Mouse (Mus musculus) lung, postnatal 0 days (tissue): ENCODE measurements around the gene Nosip. TPM values are rescaled to one million over a fixed set of nuclear protein-coding genes. Genes with fewer than 3 reads are reported as not detected.

Source experiments
- ATAC-seq: fragments of 200-750 bp; cut with Nextera tagmentation; 2 replicates; pipeline ENCODE4 v1.8.0; 2017; ENCODE audit warnings: moderate library complexity
- DNase-seq: peaks from one replicate; pipeline ENCODE4 v3.0.0-alpha.2; 2016; ENCODE audit warnings: low spot score
- H3K27ac ChIP-seq: fragments of 300-500 bp; sonication (generic); 2 replicates; pipeline ENCODE4 v1.5.1; 2014; ENCODE audit warnings: antibody characterized with exemption, mild to moderate bottlenecking, low read length, mixed read lengths
- H3K27me3 ChIP-seq: fragments of 300-500 bp; sonication (generic); replicated peaks from 2 replicates; pipeline ENCODE4 v1.6.1; 2014; ENCODE audit warnings: low read length, mixed read lengths; ENCODE audit not compliant: insufficient read depth
- H3K36me3 ChIP-seq: fragments of 300-500 bp; sonication (generic); 2 replicates; pipeline ENCODE4 v1.6.1; 2014; ENCODE audit warnings: low read length, mixed read lengths; ENCODE audit not compliant: insufficient read depth
- H3K4me1 ChIP-seq: fragments of 300-500 bp; sonication (generic); 2 replicates; pipeline ENCODE4 v1.6.1; 2014; ENCODE audit warnings: antibody characterized with exemption, low read depth, low read length, mixed read lengths; ENCODE audit not compliant: insufficient read depth
- H3K4me2 ChIP-seq: fragments of 300-500 bp; sonication (generic); replicated peaks from 2 replicates; pipeline ENCODE4 v1.6.1; 2014; ENCODE audit warnings: low read depth, mild to moderate bottlenecking, low read length, moderate library complexity, mixed read lengths
- H3K4me3 ChIP-seq: fragments of 300-500 bp; sonication (generic); 2 replicates; pipeline ENCODE4 v1.5.1; 2014; ENCODE audit warnings: low read depth, low read length
- H3K9ac ChIP-seq: fragments of 300-500 bp; sonication (generic); replicated peaks from 2 replicates; pipeline ENCODE4 v1.6.1; 2014; ENCODE audit warnings: low read depth, mild to moderate bottlenecking
- H3K9me3 ChIP-seq: fragments of 300-500 bp; sonication (generic); 2 replicates; pipeline ENCODE4 v1.6.1; 2016; ENCODE audit warnings: low read length, mixed read lengths
- CTCF ChIP-seq: IDR thresholded peaks from 2 replicates; pipeline ENCODE4 v1.5.1; 2016; ENCODE audit warnings: antibody characterized with exemption, mild to moderate bottlenecking
- EP300 ChIP-seq: IDR thresholded peaks from 2 replicates; pipeline ENCODE4 v1.6.1; 2016; ENCODE audit warnings: antibody characterized with exemption, mild to moderate bottlenecking, control low read depth
- WGBS: fragments of 180-500 bp; shearing (Covaris S2); extraction: QIAGEN DNeasy Blood & Tissue Kit; methylation state at CpG from one replicate; pipeline ENCODE4 v1.1.7; 2014; 5-methylcytosine and 5-hydroxymethylcytosine counted together
- polyA plus RNA-seq: library from polyadenylated mRNA; unstranded; fragments of >200 nt; fragmentation: Nextera tagmentation; extraction: Ambion mirVana; gene quantifications from 2 replicates; pipeline ENCODE4 v1.2.1, GENCODE M21; 2015

Nosip gene
- polyA plus RNA-seq, 1 experiment from 2014 or later, result 62.8 TPM

DNA sequence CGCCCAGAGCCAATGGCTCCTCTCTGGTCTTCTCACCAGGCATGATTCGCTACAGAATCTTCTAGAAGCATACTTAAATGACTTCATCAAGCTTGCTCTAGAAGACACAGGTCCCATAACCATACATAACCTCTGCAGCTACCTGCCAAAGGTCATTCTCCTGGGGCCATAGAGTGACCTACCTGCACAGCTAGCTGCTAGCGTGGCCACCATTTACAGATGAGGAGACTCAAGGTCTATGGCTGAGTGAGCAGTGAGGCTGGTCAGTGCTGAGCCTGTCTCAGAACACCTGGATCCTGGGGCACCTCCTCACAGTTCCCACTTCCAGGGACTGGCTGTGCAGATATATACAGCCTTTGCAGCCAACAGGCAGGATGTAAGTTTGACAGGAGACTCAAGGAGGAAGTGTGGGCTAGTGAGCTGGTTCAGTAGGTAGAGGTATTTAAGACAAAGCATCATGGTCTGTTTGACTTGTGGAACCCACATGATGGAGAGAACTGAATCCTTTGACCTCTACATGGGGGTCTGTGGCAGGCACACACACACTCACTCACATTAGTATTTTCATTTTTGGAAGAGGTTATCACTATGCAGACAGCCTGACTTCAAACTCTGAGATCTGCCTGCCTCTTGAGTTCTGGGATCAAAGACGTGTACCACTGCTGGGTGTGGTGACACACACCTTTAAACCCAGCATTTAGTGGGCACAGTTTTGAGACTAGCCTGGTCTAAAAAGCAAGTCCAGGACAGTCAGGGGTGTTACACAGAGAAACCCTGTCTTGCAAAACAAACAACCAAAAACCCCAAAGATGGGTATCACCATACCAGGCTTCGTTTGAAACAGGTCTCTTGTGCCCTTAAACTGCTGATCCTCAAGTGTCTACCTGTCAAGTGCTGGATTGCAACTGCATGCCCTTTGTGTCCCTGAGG, 57.8 kb downstream of the Nosip start:
- 73% methylated on average over 5 of the region's 5 CpGs for WGBS
- Histone ChIP-seq H3K4me1 (peaks cover 4% of the 10 kb centered on the region; the same call in 1 of the 2 replicates), H3K4me3 (no peak overlapping the region), H3K9me3 (no peaks in the 10 kb centered on the region), H3K36me3 (peaks cover 9% of the 10 kb centered on the region; the same call in 1 of the 2 replicates), H3K4me2 (no peak overlapping the region), H3K9ac (no peak overlapping the region), H3K27ac (no peak overlapping the region), H3K27me3 (no peaks in the 10 kb centered on the region)
- TF ChIP-seq CTCF (no peak), EP300 (no peak)
- DNase-seq (no peak), ATAC-seq (no peak)

DNA sequence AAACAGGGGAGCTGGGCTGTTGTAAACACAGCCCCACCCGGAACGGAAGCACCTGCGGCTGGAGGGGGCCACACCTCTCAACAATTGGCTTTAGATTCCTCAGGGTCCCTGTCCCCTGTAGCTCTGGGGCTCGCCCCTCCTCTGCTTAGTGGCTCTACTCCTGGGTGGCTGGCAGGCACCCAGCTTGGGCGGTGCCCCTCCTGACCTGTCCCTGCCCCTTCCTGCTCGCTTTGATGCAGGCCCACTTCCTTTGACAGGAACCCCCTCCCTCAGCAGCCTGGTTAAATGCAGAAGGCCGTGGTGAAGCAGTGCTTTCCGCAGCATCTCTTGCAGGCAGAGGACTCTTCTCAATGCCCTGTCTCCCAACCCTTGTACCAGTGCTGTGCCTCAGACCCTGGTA, 59.2 kb downstream of the Nosip start:
- Histone ChIP-seq H3K27ac (peak overlapping the region; percentile 52), H3K4me3 (no peak overlapping the region), H3K9me3 (no peaks in the 10 kb centered on the region), H3K4me1 (peaks cover 4% of the 10 kb centered on the region; the same call in 1 of the 2 replicates), H3K36me3 (peaks cover 19% of the 10 kb centered on the region; the same call in 1 of the 2 replicates), H3K4me2 (peak overlapping the region; percentile 33; the same call in 1 of the 2 replicates), H3K9ac (no peak overlapping the region), H3K27me3 (no peaks in the 10 kb centered on the region)
- TF ChIP-seq EP300, result peak; percentile 77
- TF ChIP-seq CTCF, result no peak
- 26% methylated on average over 8 of the region's 8 CpGs for WGBS
- DNase-seq (peak; percentile 71), ATAC-seq (peak; percentile 30)

DNA sequence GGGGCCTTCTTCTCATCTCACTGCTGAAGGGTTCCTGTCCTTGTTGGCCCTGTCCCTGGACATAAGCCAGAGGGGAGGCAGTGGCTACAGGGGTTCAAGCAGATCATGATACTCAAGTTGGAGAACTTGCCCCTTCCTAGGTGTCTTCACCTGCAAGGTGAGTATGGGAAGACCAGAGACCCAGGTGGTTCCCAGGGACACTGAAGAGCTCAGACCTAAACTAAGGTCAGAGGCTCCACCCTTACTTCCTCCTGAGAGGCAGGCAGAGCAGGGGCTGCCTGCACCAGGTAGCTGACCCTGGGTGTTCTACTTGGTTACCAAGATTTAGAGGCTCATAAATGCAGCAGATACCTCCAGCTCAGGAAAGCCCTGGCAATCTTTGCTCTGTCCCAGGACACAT, 59.7 kb downstream of the Nosip start:
- Histone ChIP-seq H3K4me1 (peaks cover 4% of the 10 kb centered on the region; the same call in 1 of the 2 replicates), H3K4me3 (no peak overlapping the region), H3K27ac (peak overlapping the region; percentile 52), H3K9me3 (no peaks in the 10 kb centered on the region), H3K36me3 (peaks cover 25% of the 10 kb centered on the region; the same call in 1 of the 2 replicates), H3K27me3 (no peaks in the 10 kb centered on the region), H3K4me2 (peak overlapping the region; percentile 33), H3K9ac (no peak overlapping the region)
- DNase-seq, result no peak
- ATAC-seq, result no peak
- no peak for TF ChIP-seq EP300
- no peak for TF ChIP-seq CTCF

DNA sequence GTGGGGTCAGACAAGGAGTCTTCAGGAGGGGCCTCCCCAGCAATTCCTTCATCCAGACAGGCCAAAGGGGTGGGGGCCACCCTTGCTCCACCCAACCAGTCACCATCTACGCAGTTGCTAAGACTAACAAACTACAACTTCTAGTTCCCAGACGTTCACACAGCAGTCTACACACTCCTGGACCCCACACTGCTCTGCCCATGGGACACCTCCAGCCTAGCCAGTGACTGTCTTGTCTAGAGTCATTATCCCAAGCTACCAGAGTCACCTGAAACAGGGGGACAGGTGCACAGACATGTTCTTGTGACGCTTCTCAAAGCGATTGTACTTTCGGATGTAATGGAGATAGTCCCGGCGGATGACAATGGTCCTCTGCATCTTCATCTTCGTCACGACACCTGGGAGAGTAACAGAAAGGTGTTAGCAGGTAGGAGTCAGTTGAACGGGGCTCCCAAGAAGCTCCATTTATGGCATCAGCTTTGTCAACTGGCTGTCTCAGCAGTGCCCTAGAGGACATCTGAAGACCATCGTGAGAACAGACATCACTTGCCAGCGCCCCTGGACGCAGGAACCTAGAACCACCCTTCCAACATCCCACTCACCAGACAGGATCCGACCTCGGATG, 60.4 kb downstream of the Nosip start:
- 0 out of 2 replicates have a peak overlapping the region, but pooled peaks have one; percentile 82 for H3K9ac ChIP-seq
- DNase-seq (no peak), ATAC-seq (no peak)
- H3K9me3 ChIP-seq, result no peaks in the 10 kb centered on the region
- H3K4me2 ChIP-seq, result peak overlapping the region; percentile 73
- WGBS, result 71% methylated on average over 15 of the region's 15 CpGs
- H3K27ac ChIP-seq, result no peak overlapping the region
- H3K36me3 ChIP-seq, result peaks cover 26% of the 10 kb centered on the region; the same call in 1 of the 2 replicates
- H3K4me3 ChIP-seq, result no peak overlapping the region
- no peak for TF ChIP-seq CTCF
- no peak for TF ChIP-seq EP300
- H3K27me3 ChIP-seq, result no peaks in the 10 kb centered on the region
- H3K4me1 ChIP-seq, result peaks cover 9% of the 10 kb centered on the region; the same call in 1 of the 2 replicates

DNA sequence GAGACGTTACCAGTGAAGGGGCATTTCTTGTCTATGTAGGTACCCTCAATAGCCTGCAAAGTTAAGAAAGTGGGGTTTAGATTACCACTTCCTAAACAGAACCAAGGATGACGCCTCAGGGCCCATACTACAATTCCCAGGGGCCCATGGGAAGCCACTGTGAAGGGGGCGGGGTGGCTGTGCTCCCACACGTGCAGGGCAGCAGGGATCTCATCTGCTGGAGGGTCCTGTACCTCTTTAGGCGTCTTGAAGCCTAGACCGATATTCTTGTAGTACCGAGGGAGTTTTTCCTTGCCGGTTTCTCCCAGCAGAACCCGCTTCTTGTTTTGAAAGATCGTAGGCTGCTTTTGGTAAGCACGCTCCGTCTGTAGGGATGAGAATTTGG, 60.9 kb downstream of the Nosip start:
- Histone ChIP-seq H3K4me2 (peak overlapping the region; percentile 73), H3K4me3 (peak overlapping the region; percentile 76), H3K9me3 (no peaks in the 10 kb centered on the region), H3K36me3 (peaks cover 26% of the 10 kb centered on the region; the same call in 1 of the 2 replicates), H3K9ac (0 out of 2 replicates have a peak overlapping the region, but pooled peaks have one; percentile 82), H3K27me3 (no peaks in the 10 kb centered on the region), H3K27ac (no peak overlapping the region), H3K4me1 (peaks cover 12% of the 10 kb centered on the region; the same call in 1 of the 2 replicates)
- ATAC-seq (no peak), DNase-seq (peak; percentile 59)
- TF ChIP-seq EP300, result no peak
- 10% methylated on average over 12 of the region's 12 CpGs for WGBS
